Mouse (Mus musculus): Measurements from ENCODE around the gene Olfr993.

Gene Olfr993

GRCm38 (mm10) chr2:85414777-85415176 is at the start of gene Olfr993:
Olfr993 (minus strand) TSS chr2:85414877.
- DNase-seq (ENCODE audit: low spot score in 2 of 2) = no peak

GRCm38 (mm10) chr2:85443539-85443938 is 28.9 kb upstream of the Olfr993 start, which contains the start of gene Olfr995:
Olfr995 (minus strand) TSS chr2:85443639.
- no peak for DNase-seq (ENCODE audit: low spot score in 2 of 2)

GRCm38 (mm10) chr2:85442546-85442945 is 27.9 kb upstream of the Olfr993 start:
- no peak for DNase-seq (ENCODE audit: low spot score in 2 of 2)

- no peak for DNase-seq (ENCODE audit: low spot score in 2 of 2)
These were observed 21.7 kb upstream of the Olfr993 start, which contains the start of gene Olfr994 for GRCm38 (mm10) chr2:85436351-85436750. Olfr994 (minus strand) TSS chr2:85436451.

- DNase-seq (ENCODE audit: low spot score in 2 of 2) = peak; percentile 12 to 27
These were observed 11.2 kb upstream of the Olfr993 start for GRCm38 (mm10) chr2:85425893-85426292.

GRCm38 (mm10) chr2:85409369-85409768 is 5.3 kb downstream of the Olfr993 start, which contains the start of gene Olfr992:
Olfr992 (minus strand) TSS chr2:85409469.
- DNase-seq (ENCODE audit: low spot score in 2 of 2) = no peak
